Mouse (Mus musculus) c-Kit-negative CD71-positive TER-119-positive erythroid progenitor cells, embryonic 14.5 days (primary cell): ENCODE measurements at regions not wholly inside any gene's neighbourhood (a gene's known extent, or its start where the extent isn't known, plus 50 kb on each side); places are given as distances from the start of the nearest gene placed in this dataset.

Experiments used
- DNase-seq: peaks from one replicate; pipeline ENCODE4 v3.0.0-alpha.2; 2013; ENCODE audit warnings: low read depth, low spot score

DNA sequence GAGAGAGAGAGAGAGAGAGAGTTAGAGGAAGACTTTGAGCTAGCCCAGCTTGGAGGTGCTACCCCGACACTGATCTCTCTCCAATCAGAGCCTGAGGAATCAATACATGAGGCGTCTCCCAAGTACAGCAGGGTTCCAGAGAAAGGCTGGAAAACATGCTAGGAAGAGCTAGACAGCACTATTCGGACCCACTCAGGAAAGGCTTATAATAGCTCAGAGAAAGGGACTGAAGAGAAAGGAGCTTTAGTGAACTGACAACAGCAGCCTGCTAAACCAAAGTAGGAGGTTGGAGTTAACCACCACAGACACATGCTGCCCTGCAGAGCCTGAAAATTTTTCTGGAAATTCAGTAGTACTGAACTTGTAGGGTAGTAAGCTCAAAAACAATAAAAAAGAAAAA, 831.3 kb downstream of the Adgrl2 start:
- no peak for DNase-seq

DNA sequence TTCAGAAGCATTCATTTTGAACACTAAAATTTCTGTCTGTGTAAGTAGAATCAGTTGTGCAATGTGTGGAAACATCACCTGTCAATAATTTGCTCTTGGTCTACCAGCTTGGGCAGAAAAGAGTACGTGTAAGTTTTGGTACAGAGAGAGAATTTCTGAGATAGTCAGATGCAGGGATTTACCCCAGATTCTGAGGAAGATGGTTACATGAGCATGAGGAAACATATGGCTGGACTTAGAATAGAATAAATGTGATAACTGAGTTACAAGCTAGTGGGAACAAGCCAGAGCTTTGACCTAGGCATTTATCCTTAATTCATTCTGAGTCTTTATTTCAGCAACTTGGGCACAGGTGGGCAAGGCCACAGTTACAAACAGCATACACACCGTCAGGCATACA, 831.8 kb downstream of the Adgrl2 start:
- no peak for DNase-seq

DNA sequence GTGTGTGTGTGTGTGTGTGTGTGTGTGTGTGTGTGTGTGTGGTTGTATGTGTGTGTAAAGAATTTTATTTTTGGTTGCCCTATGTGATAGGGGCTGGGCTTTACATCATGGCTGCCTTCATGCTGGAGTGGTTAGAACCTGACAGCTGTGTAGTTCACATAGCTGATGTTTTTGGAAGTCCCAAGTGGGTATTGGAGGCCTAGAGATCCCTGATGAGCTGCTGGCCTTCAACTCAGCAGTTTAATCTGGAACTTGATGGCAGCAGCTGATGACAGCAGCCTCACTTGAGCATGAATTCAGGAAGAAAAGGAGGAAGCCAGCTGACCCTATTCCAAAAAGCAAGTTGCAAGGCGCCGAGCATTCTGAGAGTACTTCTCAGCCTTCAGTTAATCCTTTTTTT, 846.6 kb downstream of the Adgrl2 start:
- no peak for DNase-seq

DNA sequence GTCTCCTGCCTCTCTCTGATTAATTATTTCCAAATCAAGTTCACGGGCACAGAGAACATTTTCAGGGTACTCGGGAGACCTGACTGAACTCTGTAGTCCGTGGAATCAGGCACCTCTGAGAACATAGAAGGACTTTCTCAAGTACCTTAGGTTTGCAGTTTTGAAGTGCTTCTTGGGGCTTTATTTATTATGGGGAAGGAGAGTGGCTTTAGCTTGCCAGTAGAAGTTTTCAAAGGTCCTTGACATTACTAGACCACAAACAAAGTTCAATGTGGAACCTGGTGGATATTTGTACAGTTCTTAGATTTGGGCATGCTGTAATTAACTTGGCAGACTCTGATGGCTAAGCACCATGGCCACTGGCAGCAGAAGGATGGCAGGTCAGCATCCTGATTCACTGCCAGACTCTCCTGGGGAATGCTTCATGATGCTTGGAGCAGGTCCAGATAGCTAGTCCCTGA, 853.5 kb downstream of the Adgrl2 start:
- DNase-seq, result no peak

DNA sequence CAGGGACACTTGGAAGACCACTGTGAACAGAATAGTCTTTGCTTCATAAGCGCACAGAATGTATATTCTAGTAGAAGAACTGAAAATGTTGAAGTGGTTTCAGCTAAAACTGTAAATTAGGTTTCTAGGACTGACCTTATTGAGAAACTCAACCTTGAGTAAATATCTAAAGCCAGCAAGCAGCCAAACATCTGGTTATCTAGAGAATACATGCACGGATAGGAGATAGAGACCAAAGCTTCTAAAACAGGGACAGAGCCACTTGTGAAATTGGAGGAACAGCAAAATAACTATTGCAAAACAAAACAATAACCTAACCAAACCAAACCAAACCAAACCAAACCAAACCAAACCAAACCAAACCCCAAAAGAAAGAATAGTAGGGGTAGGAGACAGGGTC, 855.7 kb downstream of the Adgrl2 start:
- no peak for DNase-seq

DNA sequence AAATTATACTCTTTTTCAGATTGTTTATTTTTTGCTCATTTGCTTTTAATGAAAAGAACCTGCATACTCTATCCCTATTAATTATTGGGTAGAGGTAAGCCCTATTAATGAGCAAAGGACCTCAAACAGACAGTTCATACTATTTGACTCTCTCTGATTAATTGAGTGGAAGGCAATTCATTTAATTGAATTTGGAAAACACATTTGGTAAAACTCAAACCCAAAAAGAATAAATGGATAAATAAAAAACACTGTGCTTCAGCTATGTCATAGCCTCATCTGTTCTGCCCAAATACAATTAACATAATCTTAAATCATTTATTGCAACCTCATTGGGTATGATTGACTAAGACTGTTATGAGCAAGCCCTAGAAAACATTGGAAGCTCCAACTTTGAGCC, 874.8 kb downstream of the Adgrl2 start:
- no peak for DNase-seq

DNA sequence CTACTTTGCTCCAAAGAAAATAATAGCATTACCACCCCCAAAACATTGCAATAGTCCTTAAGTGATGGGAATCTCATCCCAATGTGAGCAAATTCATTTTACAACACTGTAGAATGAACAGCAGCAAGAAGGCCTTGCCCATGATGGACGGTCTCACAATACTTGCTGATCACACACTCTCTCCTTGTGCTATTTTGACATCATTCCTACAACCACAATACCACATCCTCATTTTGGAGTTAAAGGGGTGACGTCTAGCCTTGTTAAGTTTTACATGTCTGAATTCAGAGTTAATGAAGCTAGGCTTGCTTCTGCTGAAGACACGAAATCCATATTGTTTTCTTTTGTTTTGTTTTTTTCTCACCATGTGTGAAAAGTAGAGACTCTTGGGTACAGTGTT, 878.2 kb downstream of the Adgrl2 start:
- no peak for DNase-seq

DNA sequence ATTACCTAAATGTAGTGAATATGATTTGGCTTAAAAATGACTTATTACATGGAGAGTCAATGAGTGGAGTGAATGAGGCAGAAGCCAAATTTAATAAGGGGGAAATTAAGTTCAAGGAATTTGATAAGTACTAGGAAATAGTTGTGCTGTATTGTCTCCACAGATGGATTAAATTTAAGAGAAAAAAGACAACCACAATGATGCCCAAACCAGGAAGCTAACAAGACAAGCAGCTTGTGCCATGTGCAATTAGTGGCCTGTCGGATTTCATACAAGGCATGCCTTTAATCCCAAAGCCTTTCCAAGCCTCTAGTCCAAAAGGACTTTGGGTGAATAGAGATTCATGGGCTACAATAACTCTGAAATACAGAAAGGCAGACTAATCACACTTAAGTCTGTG, 883.3 kb downstream of the Adgrl2 start:
- DNase-seq, result no peak

DNA sequence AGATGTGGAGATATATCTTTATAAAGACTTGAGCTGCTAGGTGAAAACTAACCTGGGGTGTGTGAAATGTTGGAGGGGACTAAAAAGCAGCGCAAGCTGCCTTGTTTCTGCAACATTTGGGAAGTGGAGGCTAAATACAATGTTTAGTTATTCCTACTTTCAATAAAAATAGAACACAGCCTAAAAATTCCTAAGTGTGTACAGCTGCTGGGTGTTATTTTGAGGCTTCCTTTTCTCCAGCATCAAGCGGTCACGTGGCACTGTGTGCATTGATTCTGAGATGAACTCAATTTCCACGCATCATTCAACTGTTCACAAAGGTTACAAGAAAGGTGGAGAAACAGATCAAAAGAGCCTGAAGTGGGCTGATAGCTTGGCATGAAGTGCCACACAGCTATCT, 896.4 kb downstream of the Adgrl2 start:
- DNase-seq, result no peak

DNA sequence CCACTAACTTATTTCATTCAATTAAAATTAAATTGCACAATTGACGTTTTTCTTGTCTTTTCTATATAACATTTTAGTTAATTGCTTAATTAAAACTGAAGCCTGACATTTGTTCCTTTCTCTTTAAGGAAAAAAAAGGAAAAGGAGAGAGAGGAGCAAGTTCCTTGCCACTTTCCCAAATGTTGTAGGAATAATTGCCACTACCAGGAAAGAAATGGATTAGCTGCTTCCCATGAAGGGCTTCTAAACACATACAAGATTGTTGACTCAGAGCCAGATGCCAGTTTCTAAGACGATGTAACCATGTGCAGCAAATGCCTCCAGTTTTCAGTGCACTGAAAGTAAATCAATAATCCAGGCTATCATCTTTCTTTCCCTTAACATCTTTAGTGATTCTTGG, 914.5 kb downstream of the Adgrl2 start:
- DNase-seq, result no peak

DNA sequence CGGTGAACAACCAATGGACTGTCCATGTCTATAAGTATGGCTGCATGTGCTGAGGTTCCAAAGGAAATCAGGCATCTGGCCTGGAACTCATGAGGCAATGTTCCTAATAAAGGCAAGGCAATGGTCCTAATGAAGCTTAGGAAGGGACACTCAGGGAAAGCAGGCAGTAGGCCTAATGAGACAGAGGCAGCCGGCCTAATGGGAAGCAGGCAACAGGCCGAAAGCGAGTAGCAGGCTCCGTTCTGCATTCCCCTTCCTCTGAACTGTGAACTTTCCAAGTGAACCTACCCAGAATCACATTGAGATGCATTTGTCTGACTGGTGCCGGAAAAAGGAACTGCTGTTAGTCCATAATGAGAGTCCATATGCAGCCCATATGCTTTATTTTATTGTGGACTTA, 923.7 kb downstream of the Adgrl2 start:
- DNase-seq, result no peak

DNA sequence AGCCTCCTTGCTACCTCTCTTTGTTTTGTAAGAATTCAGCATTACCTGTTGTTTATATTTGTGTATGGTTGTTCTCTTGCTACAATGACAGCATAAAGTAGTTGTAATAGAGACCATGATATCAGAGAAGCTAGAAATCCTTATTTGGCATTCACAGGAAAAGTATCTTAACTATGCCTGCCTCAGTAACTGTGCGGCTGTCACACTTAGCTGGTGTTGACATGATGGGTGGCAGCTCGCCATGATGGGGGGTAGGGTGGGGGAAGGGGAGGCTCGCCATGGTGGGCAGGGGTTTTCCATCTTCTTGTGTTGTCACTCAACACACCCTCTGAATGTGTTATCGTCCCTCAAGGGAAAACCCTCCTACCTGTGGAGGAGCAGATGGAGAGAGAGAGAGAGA, 934.3 kb downstream of the Adgrl2 start:
- no peak for DNase-seq

DNA sequence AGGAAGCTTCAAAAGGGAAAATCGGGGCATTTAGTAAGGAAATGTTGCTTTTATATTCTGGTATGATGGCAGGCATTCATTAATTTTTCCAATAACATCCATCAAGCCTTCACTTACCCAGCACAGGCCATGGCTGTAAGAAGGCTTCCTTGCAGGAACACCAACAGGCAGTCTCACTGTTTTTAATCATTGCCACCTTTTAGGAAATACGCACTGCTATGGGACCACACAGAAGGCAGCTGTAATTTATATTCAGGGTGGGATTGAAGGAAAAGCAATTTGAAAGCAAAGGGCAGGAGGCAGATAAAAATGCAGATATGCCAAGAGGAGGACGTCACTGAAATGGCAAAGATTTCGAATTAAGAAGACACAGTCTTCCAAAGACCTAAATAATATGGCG, 937.8 kb downstream of the Adgrl2 start:
- DNase-seq, result no peak

DNA sequence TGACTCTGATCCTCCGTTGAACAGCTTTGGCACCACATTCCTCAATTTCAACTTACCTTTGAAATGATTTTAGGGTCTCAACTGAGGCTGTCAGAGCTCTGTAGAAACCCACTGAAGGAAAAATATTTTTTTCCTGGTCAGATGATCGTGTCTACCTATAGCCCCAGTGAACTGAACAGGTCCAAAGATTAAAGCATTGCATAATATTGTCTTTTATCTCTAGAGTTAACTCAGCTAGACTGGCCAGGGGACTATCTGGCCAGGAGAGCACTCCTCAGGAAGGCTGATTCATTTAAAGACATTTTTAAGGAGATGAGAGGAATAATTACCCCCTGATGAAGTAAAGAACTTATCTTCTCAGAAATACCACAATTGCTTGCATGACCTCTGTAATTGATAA, 942.1 kb downstream of the Adgrl2 start:
- no peak for DNase-seq

DNA sequence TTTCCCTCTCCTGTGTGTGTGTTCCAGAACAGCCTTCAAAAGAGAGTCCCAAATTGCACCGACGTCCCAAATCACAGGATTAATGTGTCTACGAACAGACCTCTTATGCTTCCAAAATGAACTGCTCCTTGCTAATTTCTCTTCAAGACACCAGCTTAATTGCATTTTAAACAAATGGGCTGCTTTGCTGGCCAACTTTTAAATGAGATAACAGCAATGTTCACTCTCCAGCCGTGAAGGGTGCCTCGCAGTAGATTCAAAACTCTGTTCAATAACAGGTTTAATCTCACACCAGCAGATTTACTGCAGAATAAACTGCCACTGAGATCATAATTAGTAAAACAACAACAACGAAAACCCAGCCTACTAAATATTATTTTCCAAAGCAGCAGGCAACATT, 957.8 kb downstream of the Adgrl2 start:
- DNase-seq, result no peak

DNA sequence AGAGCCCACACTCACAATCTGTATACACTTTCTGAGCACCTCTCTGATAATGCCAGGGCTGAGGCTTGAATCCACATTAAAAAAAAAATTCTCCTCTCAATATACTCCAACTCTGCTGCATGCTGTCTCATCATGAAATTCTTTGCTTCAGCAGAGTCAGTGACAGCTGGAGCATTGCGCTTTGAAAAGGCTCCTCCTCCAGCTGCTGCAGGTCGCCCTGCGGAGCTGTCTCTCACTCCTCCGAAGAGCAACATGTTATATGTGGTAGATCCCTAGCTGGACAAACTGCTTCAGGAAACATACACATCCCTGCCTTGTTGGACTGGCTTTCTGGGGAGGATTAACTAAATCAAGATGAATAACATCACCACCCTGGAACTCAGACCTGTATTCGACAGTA, 984.5 kb downstream of the Adgrl2 start:
- no peak for DNase-seq

DNA sequence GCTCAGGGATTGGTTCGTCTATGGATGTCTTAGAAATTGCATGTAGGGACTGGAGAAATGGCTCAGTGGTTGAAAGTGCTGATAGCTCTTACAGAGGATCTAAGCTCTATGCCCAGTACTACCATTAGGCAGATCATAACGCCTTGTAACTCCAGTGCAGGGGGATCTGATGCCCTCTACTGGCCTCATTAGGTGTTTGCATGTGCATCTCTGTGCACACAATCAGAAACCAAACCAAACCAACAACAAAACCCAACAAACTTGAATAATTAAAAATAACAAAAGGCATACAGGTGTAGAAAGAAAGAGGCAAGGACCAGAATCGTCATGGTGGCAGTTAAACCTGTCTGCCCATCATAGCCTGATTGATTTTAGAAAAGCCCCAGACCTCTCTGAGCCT, 986.3 kb downstream of the Adgrl2 start:
- DNase-seq, result no peak

DNA sequence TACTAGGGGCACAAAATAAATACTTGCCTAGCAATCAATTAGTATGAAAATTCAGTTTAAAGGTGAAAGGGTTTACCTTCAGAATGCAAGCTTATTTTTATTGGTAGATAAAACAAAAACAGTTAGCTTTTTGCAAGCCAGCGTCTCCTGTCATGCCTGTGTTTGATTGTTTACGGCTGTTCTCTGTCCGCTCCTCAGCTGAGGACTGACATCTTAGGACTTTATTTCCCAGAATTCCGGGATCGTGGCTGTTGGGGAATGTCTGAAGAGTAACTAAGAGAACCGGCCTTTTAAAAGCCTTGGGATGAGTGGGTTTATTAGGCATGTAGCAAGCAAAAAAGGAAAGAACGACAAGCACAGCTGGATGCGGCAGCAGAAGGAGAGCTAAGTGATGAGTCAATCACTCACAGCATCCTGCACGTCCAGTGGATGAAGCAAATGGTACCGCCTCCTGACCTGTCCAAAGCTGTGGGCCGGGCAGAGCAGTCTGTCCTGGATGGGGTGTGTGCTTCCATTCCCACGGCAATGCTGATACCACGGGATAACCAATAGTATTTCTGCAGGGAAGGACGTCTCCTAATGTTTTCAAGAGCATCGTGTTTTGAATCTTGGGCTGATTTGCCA, 990.9 kb downstream of the Adgrl2 start:
- DNase-seq, result no peak

DNA sequence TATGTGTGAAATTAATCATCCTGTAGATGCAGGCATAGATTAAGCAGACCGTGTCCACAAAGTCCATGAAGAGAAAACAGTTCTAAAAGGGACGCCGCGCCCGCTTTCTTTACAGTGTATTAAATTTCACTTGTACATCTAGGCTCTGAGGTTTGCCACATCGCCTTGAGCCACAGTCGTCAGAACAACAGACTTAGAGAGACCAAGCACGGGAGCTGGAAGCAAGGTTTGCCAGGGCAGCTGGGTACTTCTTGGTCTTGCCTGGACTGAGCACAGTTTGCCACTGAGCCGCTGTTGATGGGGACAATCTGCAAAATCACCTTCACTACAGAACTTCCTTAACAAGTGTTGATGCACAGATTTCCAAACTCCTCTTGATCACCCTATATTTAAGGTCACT, 998.6 kb downstream of the Adgrl2 start:
- DNase-seq, result no peak

DNA sequence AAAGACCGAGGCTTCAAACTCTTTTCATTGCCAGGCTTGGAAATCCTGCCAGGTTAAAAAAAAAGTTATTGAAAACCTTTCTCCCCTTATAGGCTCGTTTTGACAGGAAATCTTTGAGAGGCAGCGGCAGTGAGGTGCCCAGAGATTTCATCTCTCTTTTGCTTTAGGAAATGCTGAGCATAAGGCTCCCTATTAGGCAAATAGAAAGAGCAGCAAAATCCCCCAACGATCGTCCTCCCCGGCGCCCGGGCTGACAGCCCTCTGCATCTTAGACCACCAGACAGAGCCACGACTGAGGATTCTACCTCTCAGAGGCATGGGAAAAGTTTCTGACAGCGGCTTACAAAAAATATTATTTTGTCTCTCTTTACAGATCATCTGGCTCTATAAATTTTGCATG, 999.5 kb downstream of the Adgrl2 start:
- DNase-seq, result no peak

DNA sequence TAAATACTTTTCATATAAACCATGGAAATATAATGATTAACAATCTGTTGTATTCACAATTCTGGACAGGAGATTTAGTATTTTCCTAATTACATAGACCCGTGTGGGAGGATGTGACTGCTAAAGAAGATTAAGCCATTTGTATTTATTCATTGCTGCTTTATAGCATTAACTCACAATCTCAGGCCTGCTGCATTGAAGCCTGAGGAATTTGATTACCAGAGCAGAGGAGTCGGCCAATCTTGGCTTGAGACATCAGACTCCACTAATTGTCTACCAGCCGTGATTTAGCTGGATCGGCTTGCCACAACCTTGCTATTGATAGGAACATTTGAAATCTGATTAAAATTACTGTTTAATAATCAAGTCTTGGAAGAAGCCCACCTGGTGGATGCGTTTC, 1007.5 kb downstream of the Adgrl2 start:
- no peak for DNase-seq

DNA sequence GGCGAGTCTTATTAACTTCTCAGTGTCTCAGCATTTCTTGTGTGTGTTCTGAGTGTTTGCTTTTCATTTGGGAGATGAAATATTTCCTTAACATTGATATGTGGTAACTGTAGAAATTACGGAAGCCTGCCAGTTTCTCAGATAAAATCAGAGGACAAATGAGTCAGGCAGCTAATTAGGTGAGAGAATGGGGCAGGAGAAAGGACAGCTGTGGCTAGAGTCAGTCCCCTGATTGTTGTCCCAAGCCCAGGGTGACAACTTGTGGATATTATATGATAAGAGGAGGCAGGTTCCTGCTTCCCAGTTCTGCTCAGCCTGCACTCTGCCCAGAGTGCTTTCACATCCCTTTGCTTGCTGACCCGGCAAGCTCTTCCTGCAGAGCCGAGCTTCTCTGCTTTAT, 1008.7 kb downstream of the Adgrl2 start:
- no peak for DNase-seq

DNA sequence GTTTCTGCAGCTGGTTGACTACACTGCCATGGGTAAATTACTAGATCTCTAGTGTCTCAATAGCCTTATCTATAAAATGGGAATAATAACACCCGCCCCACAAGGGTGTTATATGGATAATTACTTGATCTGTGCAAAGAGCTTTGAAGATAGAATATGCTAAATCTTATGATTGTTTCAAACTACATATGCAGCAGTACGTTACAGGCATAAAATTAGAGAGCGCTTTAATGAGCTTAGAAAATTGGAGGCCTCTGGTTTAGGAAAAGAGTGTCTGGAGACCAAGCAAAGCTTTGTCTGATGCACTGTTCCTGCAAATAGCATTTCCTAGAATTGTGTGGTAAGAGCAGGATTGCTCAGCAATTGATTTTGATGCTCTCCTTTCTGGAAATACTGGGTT, 1013.8 kb downstream of the Adgrl2 start:
- DNase-seq, result no peak

DNA sequence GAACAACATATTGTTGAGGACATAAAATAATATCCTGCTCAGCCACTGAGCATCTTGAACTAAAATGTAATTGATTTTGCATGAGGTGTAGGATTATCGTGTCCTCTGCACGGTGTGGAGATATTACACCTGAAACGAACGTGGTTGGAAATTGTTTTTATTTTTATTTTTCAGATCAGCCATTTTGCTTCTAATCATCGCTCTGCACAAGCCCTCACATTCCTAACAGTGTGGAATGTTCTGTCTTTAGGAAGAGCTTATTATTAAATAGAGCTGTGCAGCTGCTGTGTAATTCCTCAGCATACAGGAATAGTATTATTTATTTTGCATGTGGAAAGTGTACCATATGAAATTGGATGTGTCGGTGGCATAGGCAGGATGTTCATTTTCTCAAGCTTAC, 1014.3 kb downstream of the Adgrl2 start:
- no peak for DNase-seq
